Mouse (Mus musculus): ENCODE measurements around the gene Pfas. TPM values are rescaled to one million over a fixed set of nuclear protein-coding genes. Genes with fewer than 3 reads are reported as not detected.
"Not testable (repeated sequence)": the region's sequence is repeated elsewhere in the genome, so short reads cannot be mapped to it uniquely, and the experiment has no call there.

The Pfas gene
- total RNA-seq, 2 experiments from 2014 or later = 22.1 to 23.4 TPM

DNA sequence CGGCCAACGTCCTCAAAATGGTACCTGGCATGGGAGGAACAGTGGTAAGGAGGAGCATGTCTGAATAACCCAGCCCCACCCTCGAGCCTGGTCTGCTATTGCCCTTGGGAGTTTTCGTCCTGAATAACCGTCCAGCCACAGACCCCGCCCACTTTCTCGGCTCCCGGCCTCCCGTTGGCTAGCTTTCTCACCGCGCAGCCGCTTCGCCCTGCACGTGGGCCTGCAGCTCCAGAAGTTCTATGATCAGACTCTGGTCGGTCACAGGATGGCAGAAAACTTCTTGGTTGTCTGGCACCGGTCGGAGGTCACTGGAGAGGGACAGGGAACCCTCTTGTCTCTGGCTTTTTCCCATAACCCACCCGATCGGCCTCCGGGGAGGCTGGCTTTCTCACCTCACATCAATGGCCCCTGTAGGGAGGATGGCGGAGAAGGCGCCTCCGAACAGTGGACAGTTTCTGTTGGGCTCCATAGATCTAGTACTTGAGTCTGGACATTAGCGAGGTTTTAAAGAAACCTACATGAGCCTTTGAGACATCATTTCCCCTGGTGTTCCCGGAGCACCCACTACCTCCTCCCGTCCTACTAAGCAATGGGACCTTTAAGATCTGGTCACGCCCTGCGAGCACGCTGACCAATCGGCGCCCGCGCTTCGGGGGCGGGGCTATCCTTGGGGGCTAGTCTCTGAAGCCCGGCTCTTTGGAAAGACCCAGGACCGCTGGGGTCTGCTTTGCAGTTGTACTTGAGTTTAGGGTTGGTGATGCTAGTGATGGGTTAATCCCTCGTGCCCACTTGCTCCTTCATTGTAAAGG is 34.8 kb downstream of the Pfas start:
- peak; percentile 71 to 82 for DNase-seq (ENCODE audit: low spot score in 2 of 2)

DNA sequence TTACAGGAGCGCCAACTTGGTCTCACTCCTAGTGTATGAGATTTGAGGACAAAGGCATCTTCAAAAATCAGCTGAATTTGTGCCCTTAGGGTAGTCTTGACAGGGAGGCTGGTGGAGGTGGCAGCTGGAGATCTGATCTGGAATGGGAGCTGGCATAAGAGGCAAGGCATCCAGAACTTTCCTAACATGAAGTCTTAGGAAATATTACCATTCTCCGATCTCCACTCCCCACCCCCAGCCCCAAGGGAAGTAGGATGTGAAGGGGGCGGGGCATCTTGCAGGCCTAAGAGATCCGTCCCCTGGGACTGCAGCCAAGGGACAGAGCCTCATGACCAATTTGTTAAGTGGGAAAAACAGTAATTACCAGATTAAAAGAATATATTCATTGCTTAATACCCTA is 38.0 kb downstream of the Pfas start:
- no peak for DNase-seq (ENCODE audit: low spot score in 2 of 2)

DNA sequence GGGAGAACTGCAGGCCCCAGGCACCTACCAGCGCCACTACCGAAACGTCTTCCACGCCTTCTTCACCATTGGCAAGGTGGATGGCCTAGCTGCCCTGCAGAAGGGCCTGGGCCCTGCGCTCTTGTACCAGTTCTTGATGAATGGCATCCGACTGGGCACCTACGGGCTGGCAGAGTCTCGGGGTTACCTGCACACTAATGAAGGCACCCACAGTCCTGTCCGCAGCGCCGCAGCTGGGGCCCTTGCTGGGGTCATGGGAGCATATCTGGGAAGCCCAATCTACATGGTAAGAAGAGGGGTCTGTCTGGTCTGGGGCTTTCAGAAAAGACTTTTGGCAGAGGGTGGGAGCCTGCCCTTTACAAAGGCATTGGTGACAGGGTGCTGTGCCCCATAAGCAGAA is 39.5 kb downstream of the Pfas start:
- DNase-seq (ENCODE audit: low spot score in 2 of 2) = no peak

DNA sequence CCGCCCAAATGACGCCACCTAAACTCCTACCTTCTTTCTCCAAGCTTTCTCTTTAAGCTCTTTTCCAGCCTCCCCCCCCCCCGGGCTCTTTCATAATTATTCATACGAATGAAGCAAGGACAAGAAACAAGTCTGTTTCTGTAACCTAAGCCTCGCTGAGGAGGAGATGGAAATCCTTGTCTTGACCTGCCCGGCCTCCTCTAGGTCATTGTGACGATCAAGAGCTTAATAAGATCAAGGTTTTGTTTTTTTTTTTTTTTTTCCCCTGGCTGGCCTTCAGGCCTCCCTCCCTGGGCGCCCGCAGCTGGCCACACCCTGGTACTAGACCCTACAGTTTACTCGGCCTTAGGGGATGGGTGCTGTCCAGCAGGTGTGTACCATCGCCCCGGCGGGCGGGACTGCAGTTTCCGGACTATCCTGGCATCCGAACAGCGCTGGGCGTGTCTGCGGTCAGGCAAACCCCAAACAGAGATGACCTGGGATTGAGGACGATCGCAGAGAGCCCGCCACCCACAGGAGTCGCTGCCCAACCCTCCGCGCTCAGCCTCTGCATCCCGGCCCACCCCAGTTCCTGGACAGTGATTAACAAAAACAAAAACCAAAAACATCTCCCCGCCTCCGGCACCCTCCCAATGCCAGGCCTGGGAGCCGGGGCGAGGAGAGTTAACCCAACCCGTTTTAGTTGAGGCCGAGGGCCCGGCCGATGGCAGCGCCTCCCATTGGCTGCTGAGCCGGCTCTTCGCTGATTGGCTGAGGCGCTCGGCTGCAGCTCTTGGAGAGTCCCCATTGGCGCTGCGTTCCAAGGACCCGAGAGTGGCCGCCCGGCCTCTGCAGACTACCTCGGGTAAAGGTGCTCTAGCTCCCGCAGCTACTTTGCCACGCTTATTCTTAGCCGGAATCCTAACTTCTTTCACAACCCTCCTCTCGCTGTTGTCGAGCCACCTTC is 40.6 kb downstream of the Pfas start, which contains the start of gene Slc25a35:
Gene Slc25a35 (plus strand): TSS at position 795 of the 946 bp plus-strand sequence.
- DNase-seq (ENCODE audit: low spot score in 2 of 2) = peak; percentile 88 to 94

DNA sequence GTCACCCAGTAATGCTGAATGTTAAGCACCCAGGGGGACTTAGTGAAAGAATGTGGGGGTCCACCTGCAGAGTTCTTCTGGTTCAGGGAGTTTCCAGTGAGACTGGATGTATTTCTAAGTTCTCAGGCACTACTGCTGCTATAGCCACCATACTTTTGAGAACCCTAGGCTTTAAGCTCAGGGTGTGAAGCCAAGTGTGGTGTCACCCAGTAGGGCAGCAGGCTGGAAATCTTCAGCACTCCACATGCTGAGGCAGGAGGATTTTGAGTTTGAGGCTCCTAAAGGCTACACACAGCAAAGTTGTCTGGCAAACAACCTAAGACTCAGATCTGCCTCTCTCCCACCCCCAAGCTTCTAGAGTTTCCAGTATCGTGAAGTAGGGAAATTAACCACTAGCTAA is 41.7 kb downstream of the Pfas start:
- DNase-seq (ENCODE audit: low spot score in 2 of 2) = no peak

DNA sequence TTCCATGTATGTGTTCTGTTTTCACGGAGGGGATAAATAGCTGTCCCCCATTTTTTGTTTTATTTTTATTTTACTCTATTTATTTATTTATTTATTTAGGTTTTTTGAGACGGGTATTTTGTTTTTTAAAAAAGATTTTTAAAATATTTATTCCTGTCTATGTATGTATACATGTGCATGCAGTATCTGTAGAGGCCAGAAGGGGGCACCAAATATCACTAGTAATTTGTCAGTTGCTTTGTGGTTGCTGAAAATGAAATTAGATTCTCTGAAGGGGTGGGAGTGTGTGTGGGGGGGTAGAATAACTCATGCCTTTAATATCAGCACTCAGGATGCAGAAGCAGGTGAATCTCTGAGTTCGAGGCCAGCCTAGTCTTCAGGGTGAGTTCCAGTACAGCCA is 42.4 kb downstream of the Pfas start:
- peak in 1 of 2 experiments; percentile 70 for DNase-seq (ENCODE audit: low spot score in 2 of 2)

DNA sequence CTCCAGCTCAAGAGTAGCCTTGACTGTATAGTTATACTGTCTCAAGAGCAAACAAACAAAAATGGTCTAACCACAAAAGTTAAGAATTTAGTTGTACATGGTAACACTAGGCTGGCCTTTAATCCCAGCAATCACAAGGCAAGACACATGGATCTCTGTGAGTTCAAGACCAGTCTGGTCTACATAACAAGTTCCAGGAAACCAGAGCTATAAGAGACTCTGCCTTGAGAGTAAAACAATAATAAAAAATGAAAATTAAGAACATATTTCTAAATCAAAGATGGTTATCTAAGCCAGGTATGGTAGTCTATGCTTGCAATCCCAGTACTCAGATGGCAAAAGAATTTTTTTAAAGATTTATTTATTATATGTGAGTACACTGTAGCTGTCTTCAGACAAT is 43.2 kb downstream of the Pfas start:
- no peak for DNase-seq (ENCODE audit: low spot score in 2 of 2)

DNA sequence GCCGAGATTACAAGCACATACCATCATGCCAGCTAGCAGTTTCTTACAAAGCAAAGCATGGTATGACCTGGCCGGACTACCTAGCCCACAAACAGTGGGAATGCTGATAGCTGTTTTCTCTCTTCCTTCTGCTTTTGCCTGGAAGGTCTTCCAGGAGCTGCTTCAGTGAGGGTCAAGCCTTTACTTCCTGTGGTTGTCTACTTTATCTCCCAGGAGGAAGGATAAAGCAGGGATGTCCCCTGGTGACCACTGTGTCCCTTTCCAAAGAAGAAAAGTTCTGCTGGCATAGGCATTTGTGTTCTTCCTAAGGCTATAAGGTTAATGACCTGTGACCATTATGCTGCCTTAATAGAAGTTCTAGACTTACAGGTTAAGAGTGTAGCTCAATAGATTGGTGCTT is 44.9 kb downstream of the Pfas start:
- no peak for DNase-seq (ENCODE audit: low spot score in 2 of 2)

DNA sequence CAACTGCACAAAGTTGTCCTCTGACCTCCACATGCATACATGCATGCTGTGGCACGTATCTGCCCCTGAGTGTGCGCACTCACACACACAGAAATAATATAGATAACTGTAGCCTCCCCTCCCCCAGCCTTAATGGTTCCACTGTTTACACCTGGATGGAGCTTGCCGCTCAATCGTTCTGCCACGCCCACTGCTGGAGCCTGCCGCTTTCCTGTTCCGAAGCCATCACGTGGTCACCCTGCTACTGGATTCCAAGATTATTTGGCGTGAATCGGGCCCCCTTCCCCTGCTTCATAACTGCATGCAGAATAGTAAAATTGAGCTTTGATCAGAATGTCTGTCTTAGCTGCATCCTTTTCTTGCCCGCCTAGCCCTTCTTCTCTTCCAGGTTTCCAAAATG is 46.1 kb downstream of the Pfas start:
- DNase-seq (ENCODE audit: low spot score in 2 of 2) = not testable (repeated sequence)

DNA sequence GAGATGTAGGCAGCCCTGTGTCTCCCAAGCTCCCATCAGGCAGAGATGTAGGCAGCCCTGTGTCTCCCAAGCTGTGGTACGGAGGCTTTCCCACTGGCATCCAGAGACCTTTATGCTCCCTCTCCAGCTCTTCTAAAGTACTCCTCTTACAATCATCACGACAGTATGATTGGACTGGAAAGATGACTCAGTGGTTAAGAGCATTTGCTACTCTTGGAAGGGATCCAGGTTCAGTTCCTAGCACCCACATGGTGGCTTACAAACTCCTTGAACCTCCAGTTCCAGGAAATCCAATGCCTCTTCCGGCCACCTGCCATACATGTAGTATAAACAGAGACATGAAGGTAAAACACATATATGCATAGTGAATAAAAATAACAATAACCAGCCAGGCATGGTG is 46.7 kb downstream of the Pfas start:
- DNase-seq (ENCODE audit: low spot score in 2 of 2) = no peak

DNA sequence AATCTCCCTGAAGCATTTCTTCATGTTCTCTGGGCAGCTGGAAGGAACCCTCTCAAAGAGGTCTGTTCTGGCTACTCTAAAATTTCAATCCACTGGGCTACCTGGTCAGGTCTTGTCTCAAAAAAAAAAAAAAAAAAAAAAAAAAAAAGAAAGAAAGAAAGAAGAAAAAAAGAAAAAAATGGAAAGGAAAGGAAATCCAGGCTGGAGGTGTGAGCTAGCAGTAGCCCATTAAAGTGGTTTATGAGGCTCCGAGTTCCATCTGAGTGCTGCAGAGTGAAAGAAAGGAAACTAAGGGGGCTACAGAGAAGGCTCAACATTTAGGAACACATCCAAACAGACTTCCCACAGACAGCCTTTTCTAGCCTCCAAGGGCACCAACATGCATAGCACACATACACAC is 50.3 kb downstream of the Pfas start:
- DNase-seq (ENCODE audit: low spot score in 2 of 2) = no peak

DNA sequence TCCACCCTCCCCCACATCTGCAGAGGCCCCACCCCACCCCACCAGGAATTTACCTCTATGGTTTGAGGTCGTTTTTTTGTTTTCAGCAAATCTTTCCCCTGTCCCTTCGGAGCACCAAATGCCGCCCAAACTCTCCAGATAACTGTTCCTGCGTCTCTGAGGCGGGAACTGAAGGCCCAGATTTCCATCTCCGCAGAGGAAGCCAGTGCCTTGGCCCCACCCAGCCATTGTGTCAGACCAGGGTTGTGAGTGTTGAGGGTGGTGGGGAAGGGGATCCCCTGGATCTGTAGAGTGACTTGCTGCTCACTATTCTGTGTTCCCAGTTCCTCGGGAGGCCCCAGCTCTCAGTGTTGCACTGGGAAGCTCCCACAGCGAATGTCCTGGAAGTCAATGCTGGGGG is 51.0 kb downstream of the Pfas start, which contains the start of gene Arhgef15:
Gene Arhgef15 (minus strand): TSS at position 173 of the 400 bp plus-strand sequence.
- no peak for DNase-seq (ENCODE audit: low spot score in 2 of 2)

DNA sequence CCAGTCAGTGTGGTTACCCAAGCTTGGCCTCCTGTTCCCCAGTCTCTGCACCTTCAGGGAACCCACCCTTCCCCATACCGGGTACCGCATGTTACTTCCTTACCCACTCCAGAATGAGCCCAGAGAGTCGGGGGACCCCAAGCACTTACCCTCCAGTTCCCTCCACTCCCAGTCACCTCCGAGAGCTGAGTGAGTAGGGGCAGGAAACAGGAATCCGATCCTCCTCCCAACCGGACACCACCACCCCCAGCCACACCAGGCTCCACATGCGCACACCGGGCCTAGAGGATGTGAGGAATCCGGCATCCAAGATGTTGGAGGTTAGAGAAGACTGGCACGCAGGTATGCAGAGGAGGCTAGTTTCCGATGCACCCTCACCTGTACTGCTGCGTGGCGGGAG is 51.6 kb downstream of the Pfas start:
- no peak for DNase-seq (ENCODE audit: low spot score in 2 of 2)

DNA sequence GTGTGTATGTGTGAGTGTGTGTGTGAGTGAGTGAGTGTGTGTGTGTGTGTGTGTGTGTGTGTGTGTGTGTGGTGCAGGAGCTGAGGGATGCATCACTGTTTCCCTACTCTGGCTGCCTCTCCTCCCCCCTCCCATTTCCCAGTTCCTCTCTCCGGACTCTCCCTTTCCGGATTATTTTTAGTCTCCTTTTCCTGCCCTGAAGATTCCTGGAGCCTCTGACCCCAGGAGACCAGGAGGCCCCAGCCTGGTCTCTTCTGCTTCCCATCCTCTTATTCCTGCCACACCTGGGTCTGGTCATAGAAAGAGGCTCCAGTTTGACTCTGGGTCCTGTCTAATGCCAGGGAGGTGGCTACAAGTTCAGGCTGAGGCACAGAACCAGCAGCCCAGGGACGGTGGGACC is 52.2 kb downstream of the Pfas start:
- no peak for DNase-seq (ENCODE audit: low spot score in 2 of 2)

DNA sequence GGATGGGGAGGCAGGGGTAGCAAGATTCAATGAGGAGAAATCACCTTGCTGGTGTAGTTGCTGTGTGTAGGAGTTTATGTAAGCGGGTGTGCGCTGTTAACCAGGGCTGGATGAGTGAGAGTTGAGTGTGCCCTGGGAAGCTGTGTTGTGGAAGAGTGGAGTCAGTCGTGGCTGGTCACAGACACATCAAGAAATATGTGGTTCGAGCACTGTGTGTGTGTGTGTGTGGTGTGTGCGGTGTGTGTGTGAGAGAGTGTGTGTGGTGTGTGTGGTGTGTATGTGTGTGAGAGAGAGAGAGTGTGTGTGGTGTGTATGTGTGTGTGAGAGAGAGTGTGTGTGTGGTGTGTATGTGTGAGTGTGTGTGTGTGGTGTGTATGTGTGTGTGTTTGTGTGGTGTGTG is 52.8 kb downstream of the Pfas start:
- DNase-seq (ENCODE audit: low spot score in 2 of 2) = no peak

DNA sequence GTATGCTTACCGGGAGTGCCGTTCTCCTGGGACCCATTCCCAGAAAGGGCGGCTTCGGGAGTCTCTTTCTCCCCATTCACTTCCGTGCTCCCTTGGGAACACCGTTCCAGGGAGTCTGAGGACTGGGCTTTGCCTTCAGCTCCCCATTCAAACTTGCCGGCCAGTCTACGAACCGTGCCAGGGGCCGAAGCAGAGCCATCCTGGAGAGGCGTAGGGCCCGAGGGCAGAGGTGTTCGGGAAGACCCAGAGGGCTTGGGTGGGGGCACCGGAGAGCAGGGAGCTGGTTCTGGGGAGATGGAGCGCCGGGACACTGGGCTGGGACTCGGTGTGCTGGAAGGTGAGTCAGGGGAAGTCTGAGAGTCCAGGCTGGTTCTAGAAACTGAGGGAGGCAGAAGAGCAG is 53.9 kb downstream of the Pfas start:
- no peak for DNase-seq (ENCODE audit: low spot score in 2 of 2)

DNA sequence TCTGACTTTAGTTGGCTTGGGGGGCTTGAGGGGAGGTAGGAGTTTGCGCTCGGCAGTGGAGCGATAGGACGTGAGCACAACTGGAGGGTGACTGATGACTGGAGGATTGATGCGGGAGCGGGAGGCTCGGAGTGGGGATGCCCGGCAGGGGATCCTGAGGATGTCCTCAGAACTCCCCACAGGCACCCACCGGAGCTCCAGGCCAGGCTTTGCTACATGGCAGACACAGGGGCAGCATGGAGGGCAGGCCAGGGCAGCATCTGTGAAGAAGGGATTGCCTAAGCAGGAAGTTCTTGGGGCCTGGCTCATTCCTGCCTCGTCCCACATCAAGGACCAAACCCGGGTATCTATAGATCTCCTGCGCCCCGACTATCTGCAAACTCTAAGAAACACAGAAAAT is 54.4 kb downstream of the Pfas start:
- no peak for DNase-seq (ENCODE audit: low spot score in 2 of 2)

DNA sequence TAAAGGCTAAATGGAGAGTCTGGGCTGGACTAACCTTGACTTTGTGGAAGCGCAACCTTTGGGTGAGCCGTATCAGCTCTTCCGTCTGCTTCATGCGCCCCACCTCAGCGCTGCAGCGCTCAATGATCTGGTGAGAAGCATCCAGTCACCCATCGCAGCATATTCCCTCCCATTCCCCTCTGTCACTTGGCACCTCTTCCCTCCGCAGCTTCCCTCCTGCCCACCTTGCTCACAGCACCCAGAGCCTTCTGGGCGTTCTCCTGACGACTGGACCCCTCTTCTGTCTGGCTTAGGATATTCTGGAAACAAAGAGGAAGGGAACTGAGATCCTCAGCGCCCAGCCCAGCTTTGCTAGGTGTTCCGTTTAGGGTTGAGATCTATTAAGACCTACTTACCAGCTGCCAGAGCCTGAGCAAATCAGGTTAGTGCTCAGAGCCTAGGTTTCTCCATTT is 60.7 kb downstream of the Pfas start:
- DNase-seq (ENCODE audit: low spot score in 2 of 2) = no peak

DNA sequence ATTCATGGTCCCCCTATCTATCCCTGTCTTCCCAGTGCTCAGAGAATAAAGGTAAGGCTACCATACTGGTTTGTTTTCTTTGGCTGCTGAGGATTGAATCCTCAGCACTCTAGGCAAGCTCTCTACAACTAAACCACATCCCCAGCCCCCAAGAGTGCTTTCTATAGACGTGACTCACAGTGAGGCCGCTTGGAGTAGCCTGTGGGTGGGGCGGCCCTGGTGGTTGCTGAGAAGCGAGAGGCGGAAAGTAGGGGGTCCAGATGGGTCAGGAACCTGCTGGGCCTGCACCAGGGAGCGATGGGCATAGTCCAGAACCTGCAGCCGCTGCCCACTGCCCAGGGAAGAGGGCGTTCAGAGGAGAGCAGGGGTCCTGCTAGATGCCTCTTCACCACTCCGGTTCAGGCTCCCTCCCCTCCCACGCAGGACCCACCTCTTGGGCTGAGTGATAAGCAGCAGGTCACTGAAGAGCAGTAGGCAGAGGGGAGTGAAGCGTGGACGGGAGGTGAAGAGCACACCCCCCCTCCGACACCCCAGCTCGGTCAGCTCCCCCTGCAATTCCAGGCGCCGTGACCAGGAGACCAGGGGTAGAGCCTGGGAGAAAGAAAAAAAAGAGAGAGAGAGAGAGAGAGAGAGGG is 61.3 kb downstream of the Pfas start:
- peak in 1 of 2 experiments; percentile 46 for DNase-seq (ENCODE audit: low spot score in 2 of 2)

DNA sequence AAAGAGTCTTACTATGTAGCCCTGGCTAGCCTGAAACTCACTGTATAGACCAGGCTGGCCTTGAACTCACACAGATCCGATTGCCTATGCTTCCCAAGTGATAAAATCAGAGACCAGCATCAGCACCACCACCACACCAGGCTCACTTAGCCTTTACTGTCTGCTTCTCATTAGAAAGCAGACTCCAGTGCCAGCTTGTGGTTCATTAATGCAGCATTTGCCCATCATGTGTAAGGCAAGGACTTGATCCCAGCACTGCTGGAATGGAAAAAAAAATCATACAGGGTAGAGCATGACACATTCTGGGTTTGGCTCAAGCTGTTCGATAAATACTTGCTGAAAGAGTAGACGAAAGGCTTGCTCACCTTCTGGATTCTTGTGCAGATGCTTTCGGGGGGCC is 62.3 kb downstream of the Pfas start:
- DNase-seq (ENCODE audit: low spot score in 2 of 2) = no peak

DNA sequence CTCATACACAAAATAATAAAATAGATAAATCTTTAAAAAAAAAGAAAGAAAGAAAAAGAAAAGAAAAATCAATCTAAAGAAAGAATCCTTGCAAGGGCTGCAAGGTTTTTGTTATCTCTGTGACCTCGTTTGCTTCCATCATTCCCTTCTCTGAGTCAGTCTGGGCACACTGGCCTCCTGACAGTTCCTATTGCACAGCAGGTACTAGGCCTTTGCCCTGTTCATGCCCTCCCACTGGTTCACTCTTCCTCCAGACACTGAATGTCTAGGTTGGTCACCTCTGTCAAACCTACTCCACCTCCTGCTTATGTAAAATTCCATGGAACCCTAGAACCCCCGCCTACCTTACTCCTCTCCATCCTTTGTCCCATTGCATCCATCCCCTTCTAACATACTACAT is 63.0 kb downstream of the Pfas start:
- no peak for DNase-seq (ENCODE audit: low spot score in 2 of 2)

DNA sequence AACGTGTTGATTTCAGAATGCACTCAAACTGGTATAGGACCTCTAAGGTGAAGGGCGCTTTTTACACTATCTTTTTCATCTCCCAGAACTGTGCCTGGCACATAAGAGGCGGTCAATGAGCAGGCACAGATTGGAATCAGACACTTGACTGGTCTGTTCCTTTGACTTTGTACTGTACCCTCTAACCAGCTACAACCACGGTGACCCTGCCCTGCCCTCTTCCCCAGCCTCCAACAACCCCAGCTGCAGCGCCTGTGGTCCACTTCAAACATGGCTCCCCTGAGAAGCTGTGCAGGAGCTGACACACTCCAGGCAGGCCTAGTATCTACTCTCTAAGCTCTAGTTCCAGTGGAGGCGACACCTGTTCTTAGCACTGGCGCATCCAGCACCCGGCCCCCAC is 65.5 kb downstream of the Pfas start:
- DNase-seq (ENCODE audit: low spot score in 2 of 2) = no peak

Measured in layer of hippocampus, adult 18-20 months (tissue).